Mouse (Mus musculus): ENCODE results near the gene 1700001C19Rik. TPM values are rescaled to one million over a fixed set of nuclear protein-coding genes. Genes with fewer than 3 reads are reported as not detected.

Gene 1700001C19Rik
- polyA plus RNA-seq, 1 experiment from 2014 or later, result 0.12 TPM

DNA sequence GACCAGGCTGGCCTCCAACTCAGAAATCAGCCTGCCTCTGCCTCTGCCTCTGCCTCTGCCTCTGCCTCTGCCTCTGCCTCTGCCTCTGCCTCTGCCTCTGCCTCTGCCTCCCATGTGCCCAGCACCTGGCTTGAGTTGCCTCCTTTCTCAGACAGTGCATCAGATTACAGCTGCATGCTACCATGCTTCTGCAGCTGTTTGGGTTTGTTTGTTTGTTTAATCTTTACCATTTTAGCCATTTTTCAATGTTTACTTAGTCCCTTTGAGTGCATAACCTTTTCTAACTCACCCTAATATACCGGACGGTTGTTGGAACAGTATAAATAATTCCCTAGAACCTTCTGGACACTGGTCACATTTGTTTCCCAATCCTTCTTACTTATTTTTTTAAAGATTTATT lies 21.8 kb upstream of the 1700001C19Rik start:
- no peak overlapping the region for H3K4me2 ChIP-seq (ENCODE audit: low read depth, severe bottlenecking)
- H3K36me3 ChIP-seq (ENCODE audit: control insufficient read depth, insufficient read depth, low read length), result no peaks in the 10 kb centered on the region
- 95% methylated on average over 2 of the region's 2 CpGs for WGBS
- no peak overlapping the region for H3K4me3 ChIP-seq (ENCODE audit: low read depth, low read length)
- no peak for DNase-seq (ENCODE audit: low spot score)
- H3K9ac ChIP-seq (ENCODE audit: low read length), result no peak overlapping the region
- no peak overlapping the region for H3K27ac ChIP-seq (replicated peaks; ENCODE audit: low read depth, low read length)
- no peaks in the 10 kb centered on the region for H3K9me3 ChIP-seq (ENCODE audit: control insufficient read depth, low read length)
- H3K27me3 ChIP-seq (ENCODE audit: control insufficient read depth, insufficient read depth, low read length), result peaks cover 2% of the 10 kb centered on the region; the same call in 1 of the 2 replicates
- ATAC-seq (ENCODE audit: insufficient number of reproducible peaks, low FRiP score, low TSS enrichment, low read depth), result no peak
- H3K4me1 ChIP-seq (ENCODE audit: control insufficient read depth, insufficient read depth, low read length), result no peaks in the 10 kb centered on the region

DNA sequence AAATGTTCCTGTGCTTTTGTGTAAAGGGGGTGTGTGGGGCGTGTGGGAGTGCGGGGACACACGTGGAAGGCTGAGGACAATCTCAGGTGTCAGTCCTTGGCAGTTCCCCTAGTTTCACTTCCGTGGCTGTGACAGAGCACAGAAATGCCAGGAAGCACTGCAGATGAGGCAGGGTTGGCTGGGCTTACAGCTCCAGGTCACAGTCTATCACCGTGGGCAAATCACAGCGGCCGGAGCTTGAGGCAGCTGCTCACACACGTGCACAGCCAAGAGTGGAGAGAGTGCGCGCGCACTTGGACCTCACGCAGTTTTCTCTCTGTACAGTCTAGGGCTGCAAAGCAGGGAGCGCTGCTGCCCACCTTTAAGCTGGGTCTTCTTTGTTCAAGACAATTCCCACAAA lies 21.1 kb upstream of the 1700001C19Rik start:
- Histone ChIP-seq H3K9ac (ENCODE audit: low read length) (no peak overlapping the region), H3K36me3 (ENCODE audit: control insufficient read depth, insufficient read depth, low read length) (no peaks in the 10 kb centered on the region), H3K4me3 (ENCODE audit: low read depth, low read length) (no peak overlapping the region), H3K4me2 (ENCODE audit: low read depth, severe bottlenecking) (no peak overlapping the region), H3K27me3 (ENCODE audit: control insufficient read depth, insufficient read depth, low read length) (peaks cover 2% of the 10 kb centered on the region; the same call in 1 of the 2 replicates), H3K4me1 (ENCODE audit: control insufficient read depth, insufficient read depth, low read length) (no peaks in the 10 kb centered on the region), H3K9me3 (ENCODE audit: control insufficient read depth, low read length) (no peaks in the 10 kb centered on the region), H3K27ac (replicated peaks; ENCODE audit: low read depth, low read length) (no peak overlapping the region)
- no peak for DNase-seq (ENCODE audit: low spot score)
- 86% methylated on average over 13 of the region's 13 CpGs for WGBS
- ATAC-seq (ENCODE audit: insufficient number of reproducible peaks, low FRiP score, low TSS enrichment, low read depth), result no peak

DNA sequence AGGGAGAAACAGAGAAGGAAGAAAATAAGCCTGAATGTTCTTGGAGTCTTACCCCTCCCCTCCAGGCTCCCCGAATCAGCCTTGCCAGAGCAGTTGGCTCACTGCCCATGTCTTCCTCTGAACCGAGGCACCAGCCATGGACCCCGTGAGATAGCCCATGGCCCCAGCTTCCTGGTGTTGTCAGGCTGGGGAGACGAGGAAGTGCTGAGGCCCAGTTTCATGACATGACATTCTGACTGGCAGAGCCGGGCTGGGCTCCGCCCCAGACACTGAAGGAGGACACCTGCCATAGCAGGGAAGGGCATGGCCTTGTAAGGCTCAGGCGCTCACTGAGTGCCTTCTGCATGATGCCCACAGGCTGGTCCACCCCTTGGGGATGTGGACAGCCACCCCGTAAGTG lies 17.5 kb upstream of the 1700001C19Rik start:
- DNase-seq (ENCODE audit: low spot score), result no peak
- 81% methylated on average over 8 of the region's 8 CpGs for WGBS
- no peak for ATAC-seq (ENCODE audit: insufficient number of reproducible peaks, low FRiP score, low TSS enrichment, low read depth)
- Histone ChIP-seq H3K4me3 (ENCODE audit: low read depth, low read length) (no peak overlapping the region), H3K27me3 (ENCODE audit: control insufficient read depth, insufficient read depth, low read length) (no peaks in the 10 kb centered on the region), H3K36me3 (ENCODE audit: control insufficient read depth, insufficient read depth, low read length) (no peaks in the 10 kb centered on the region), H3K4me2 (ENCODE audit: low read depth, severe bottlenecking) (no peak overlapping the region), H3K27ac (replicated peaks; ENCODE audit: low read depth, low read length) (no peak overlapping the region), H3K4me1 (ENCODE audit: control insufficient read depth, insufficient read depth, low read length) (0 out of 2 replicates have a peak, but pooled peaks cover 3% of the 10 kb centered on the region), H3K9ac (ENCODE audit: low read length) (no peak overlapping the region), H3K9me3 (ENCODE audit: control insufficient read depth, low read length) (no peaks in the 10 kb centered on the region)

DNA sequence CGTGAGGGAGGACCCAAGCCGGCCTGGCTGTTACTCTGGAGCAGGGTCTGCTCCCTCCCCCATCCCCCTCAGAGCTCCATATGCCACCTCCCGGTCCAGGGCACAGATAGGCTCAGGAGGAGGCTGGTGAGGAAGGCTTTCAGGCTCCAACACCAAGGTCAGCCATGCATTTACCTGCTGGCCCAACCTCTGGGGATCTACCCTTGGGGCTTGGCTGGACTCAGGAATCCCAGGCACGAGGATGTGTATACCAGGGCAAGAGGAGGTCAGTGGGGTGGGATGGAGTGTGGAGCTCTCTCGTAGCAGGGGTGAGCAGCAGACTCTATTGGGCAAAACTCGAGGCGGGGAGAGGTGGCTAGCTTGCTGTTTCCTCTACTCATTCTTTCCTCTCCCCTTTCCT lies 15.7 kb upstream of the 1700001C19Rik start:
- Histone ChIP-seq H3K4me2 (ENCODE audit: low read depth, severe bottlenecking) (no peak overlapping the region), H3K9me3 (ENCODE audit: control insufficient read depth, low read length) (no peaks in the 10 kb centered on the region), H3K4me1 (ENCODE audit: control insufficient read depth, insufficient read depth, low read length) (peaks cover 11% of the 10 kb centered on the region), H3K36me3 (ENCODE audit: control insufficient read depth, insufficient read depth, low read length) (no peaks in the 10 kb centered on the region), H3K4me3 (ENCODE audit: low read depth, low read length) (no peak overlapping the region), H3K27ac (replicated peaks; ENCODE audit: low read depth, low read length) (no peak overlapping the region), H3K27me3 (ENCODE audit: control insufficient read depth, insufficient read depth, low read length) (no peaks in the 10 kb centered on the region), H3K9ac (ENCODE audit: low read length) (no peak overlapping the region)
- 44% methylated on average over 7 of the region's 7 CpGs for WGBS
- DNase-seq (ENCODE audit: low spot score) (no peak), ATAC-seq (ENCODE audit: insufficient number of reproducible peaks, low FRiP score, low TSS enrichment, low read depth) (no peak)

DNA sequence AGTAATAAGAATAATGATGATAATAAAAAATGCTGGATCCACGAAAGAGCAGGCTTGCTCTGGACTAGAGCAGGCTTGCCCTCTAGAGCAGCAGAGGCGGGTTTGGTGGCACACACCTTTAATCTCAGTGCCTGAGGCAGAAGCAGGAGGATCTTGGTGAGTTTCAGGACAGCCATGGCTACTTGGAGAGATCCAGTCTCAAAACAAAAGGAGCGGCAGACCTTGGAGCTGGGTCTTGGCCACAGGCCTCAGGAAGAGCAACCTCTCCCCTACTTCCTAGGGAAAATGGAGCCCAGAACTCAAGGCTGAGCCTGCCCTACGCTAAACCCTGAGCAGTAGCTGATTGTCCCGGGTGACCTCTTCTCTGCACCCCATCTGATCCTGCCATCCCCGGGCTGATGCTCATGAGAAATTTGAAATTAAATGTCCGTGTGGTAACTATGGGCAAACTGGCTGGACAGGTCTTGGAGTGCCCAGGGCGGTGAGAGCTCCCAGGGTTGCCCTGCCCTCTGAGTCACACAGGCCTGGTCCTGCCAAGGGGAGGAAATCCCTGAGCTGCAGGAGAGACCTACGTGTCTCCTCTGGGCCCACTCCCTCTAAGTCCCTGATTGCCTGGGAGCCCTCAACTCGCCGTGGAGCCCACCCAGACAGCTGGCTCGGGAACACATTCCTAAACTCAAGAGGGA lies 13.8 kb upstream of the 1700001C19Rik start:
- no peaks in the 10 kb centered on the region for H3K27me3 ChIP-seq (ENCODE audit: control insufficient read depth, insufficient read depth, low read length)
- H3K4me1 ChIP-seq (ENCODE audit: control insufficient read depth, insufficient read depth, low read length), result peaks cover 11% of the 10 kb centered on the region
- H3K4me2 ChIP-seq (ENCODE audit: low read depth, severe bottlenecking), result no peak overlapping the region
- WGBS, result 73% methylated on average over 12 of the region's 12 CpGs
- no peak overlapping the region for H3K27ac ChIP-seq (replicated peaks; ENCODE audit: low read depth, low read length)
- H3K9ac ChIP-seq (ENCODE audit: low read length), result no peak overlapping the region
- ATAC-seq (ENCODE audit: insufficient number of reproducible peaks, low FRiP score, low TSS enrichment, low read depth) (no peak), DNase-seq (ENCODE audit: low spot score) (no peak)
- H3K9me3 ChIP-seq (ENCODE audit: control insufficient read depth, low read length), result no peaks in the 10 kb centered on the region
- no peak overlapping the region for H3K4me3 ChIP-seq (ENCODE audit: low read depth, low read length)
- H3K36me3 ChIP-seq (ENCODE audit: control insufficient read depth, insufficient read depth, low read length), result no peaks in the 10 kb centered on the region

DNA sequence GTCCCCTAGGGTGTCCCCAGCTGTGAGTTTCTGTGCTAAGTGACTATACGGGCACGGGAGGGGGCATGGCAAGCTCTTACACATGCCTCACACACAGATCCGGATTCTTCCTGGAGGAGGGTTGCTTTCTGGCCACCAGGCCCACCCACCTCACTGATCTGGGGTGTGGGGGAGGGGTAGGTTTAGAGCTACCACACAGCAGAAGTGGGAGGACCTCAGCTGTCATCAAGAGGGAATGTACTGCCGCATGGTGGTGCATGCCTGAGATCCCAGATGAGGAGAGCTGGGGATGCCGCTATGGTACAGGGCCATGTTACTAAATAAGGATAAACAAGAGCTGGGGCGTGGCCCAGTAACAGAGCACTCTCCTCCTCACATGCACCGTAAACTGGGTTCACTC lies 13.1 kb upstream of the 1700001C19Rik start:
- Histone ChIP-seq H3K27me3 (ENCODE audit: control insufficient read depth, insufficient read depth, low read length) (no peaks in the 10 kb centered on the region), H3K4me2 (ENCODE audit: low read depth, severe bottlenecking) (no peak overlapping the region), H3K4me3 (ENCODE audit: low read depth, low read length) (no peak overlapping the region), H3K9ac (ENCODE audit: low read length) (no peak overlapping the region), H3K36me3 (ENCODE audit: control insufficient read depth, insufficient read depth, low read length) (no peaks in the 10 kb centered on the region), H3K9me3 (ENCODE audit: control insufficient read depth, low read length) (no peaks in the 10 kb centered on the region), H3K4me1 (ENCODE audit: control insufficient read depth, insufficient read depth, low read length) (peaks cover 11% of the 10 kb centered on the region), H3K27ac (replicated peaks; ENCODE audit: low read depth, low read length) (no peak overlapping the region)
- WGBS, result 29% methylated on average over 7 of the region's 7 CpGs
- DNase-seq (ENCODE audit: low spot score) (no peak), ATAC-seq (ENCODE audit: insufficient number of reproducible peaks, low FRiP score, low TSS enrichment, low read depth) (no peak)

DNA sequence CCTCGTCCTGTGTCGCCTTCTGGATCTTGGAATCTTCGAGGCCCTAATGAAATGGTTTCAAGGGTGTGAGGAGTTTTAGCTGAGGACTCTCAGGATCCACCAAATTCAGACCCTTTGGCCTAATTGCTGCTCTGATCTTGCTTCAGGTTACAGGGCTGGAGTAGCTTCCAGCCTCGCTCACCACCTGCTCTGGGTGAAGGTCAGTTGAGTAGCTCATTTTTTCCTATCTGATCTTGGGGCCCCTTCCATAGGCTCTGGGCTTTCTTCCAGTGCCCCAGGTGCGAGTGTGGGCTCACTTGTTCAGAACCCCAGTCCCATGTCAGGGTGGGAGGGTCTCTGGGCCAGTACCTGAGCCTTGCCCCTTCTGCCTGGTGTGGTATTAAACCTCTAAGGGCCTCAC lies 12.3 kb upstream of the 1700001C19Rik start:
- DNase-seq (ENCODE audit: low spot score) (no peak), ATAC-seq (ENCODE audit: insufficient number of reproducible peaks, low FRiP score, low TSS enrichment, low read depth) (no peak)
- Histone ChIP-seq H3K9me3 (ENCODE audit: control insufficient read depth, low read length) (no peaks in the 10 kb centered on the region), H3K27me3 (ENCODE audit: control insufficient read depth, insufficient read depth, low read length) (no peaks in the 10 kb centered on the region), H3K27ac (replicated peaks; ENCODE audit: low read depth, low read length) (no peak overlapping the region), H3K4me3 (ENCODE audit: low read depth, low read length) (no peak overlapping the region), H3K4me1 (ENCODE audit: control insufficient read depth, insufficient read depth, low read length) (peaks cover 11% of the 10 kb centered on the region), H3K9ac (ENCODE audit: low read length) (no peak overlapping the region), H3K36me3 (ENCODE audit: control insufficient read depth, insufficient read depth, low read length) (no peaks in the 10 kb centered on the region), H3K4me2 (ENCODE audit: low read depth, severe bottlenecking) (no peak overlapping the region)
- 60% methylated on average over 5 of the region's 5 CpGs for whole genome bisulfite sequencing

DNA sequence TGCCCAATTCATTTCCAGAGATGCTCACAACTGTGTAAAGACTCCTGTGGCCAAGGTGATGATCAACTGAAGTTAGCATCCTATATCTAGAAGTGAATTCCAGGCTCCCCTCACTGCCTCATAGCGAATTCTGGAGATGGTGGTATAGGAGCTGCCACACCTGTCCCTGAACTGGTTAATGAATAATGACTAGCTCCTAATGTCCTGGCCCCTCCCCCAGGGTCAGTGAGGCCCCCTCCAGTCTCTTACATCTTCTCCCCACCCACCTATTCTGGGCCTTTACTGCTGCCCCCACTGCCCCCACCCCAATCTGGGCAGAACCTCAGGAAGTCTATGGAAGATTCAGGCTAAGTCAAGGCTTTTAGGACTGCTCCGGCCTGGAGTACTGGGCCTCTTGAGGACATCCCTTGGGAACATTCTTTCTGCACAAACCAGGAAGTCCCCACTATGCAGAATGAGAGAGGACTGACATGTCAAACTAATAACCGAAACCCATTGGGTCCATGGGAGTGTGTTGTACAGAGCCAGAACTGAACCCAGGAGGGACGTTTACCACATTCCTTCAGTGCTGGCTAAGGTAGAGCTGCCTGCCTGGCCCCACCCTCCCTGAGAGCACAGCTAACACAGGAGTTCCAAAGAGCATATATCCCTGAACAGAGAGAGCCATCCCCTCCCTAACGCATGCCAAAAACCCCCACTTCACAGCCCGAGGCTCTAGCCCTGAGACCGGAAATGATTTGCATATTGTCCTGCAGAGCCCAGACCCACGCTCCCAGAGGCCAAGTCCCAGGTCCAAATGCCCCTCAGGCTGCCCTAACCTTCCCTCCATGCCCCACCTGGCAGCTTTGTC lies 11.6 kb upstream of the 1700001C19Rik start:
- WGBS, result 35% methylated on average over 8 of the region's 8 CpGs
- H3K27me3 ChIP-seq (ENCODE audit: control insufficient read depth, insufficient read depth, low read length), result no peaks in the 10 kb centered on the region
- no peaks in the 10 kb centered on the region for H3K9me3 ChIP-seq (ENCODE audit: control insufficient read depth, low read length)
- H3K4me2 ChIP-seq (ENCODE audit: low read depth, severe bottlenecking), result no peak overlapping the region
- no peak for ATAC-seq (ENCODE audit: insufficient number of reproducible peaks, low FRiP score, low TSS enrichment, low read depth)
- H3K9ac ChIP-seq (ENCODE audit: low read length), result no peak overlapping the region
- H3K4me1 ChIP-seq (ENCODE audit: control insufficient read depth, insufficient read depth, low read length), result peaks cover 11% of the 10 kb centered on the region
- no peak overlapping the region for H3K4me3 ChIP-seq (ENCODE audit: low read depth, low read length)
- H3K27ac ChIP-seq (replicated peaks; ENCODE audit: low read depth, low read length), result no peak overlapping the region; the same call in 1 of the 2 replicates
- H3K36me3 ChIP-seq (ENCODE audit: control insufficient read depth, insufficient read depth, low read length), result no peaks in the 10 kb centered on the region
- DNase-seq (ENCODE audit: low spot score), result no peak

Measured in limb, embryonic 11.5 days (tissue).